Mouse (Mus musculus): ENCODE measurements around the gene Npy2r. TPM values are rescaled to one million over a fixed set of nuclear protein-coding genes. Genes with fewer than 3 reads are reported as not detected.

The Npy2r gene
- total and polyA plus RNA-seq, 3 experiments, result not detected

GRCm38 (mm10) chr3:82541449-82541848, 6.4 kb downstream of the Npy2r start:
- Histone ChIP-seq H3K79me2 (replicated peaks; ENCODE audit: control insufficient read depth, extremely low read depth, insufficient read depth, poor library complexity, severe bottlenecking) (no peaks in the 10 kb centered on the region), H3K27me3 (replicated peaks) (no peaks in the 10 kb centered on the region), H3K9me3 (replicated peaks; ENCODE audit: low read length) (no peaks in the 10 kb centered on the region), H3K9ac (ENCODE audit: insufficient read depth, low read depth) (no peak overlapping the region), H3K4me3 (replicated peaks in 1 of 3; ENCODE audit: low read depth in 2 of 3, low read length in 2 of 3, poor library complexity in 1 of 3) (no peak overlapping the region), H3K4me2 (ENCODE audit: insufficient read depth, low read depth, poor library complexity, severe bottlenecking) (no peak overlapping the region), H3K36me3 (replicated peaks in 1 of 2; ENCODE audit: control insufficient read depth in 1 of 2, insufficient read depth in 1 of 2, low read length in 1 of 2) (no peaks in the 10 kb centered on the region), H3K4me1 (ENCODE audit: control insufficient read depth in 1 of 2, insufficient read depth in 2 of 2) (no peaks in the 10 kb centered on the region), H3K27ac (ENCODE audit: insufficient read depth, low read depth) (no peak overlapping the region)
- TF ChIP-seq MAX (IDR thresholded peaks at IDR 0.05; ENCODE audit: low read length) (no peak), UBTF (IDR thresholded peaks at IDR 0.05; ENCODE audit: low read depth, low read length) (no peak), JUND (conservative IDR thresholded peaks at IDR 0.05; ENCODE audit: low read depth, low read length) (no peak), NRF1 (IDR thresholded peaks at IDR 0.05; ENCODE audit: low read depth, low read length) (no peak), PAX5 (IDR thresholded peaks at IDR 0.05; ENCODE audit: low read length) (no peak), POLR2AphosphoS2 (IDR thresholded peaks at IDR 0.05; ENCODE audit: low read depth, low read length) (no peak), ZNF384 (IDR thresholded peaks at IDR 0.05; ENCODE audit: low read depth, low read length) (no peak), EP300 (IDR thresholded peaks at IDR 0.05; ENCODE audit: low read length) (no peak), POLR2A (IDR thresholded peaks at IDR 0.05; ENCODE audit: low read depth, low read length) (no peak), RCOR1 (conservative IDR thresholded peaks at IDR 0.05; ENCODE audit: low read depth, low read length) (no peak), KAT2A (IDR thresholded peaks at IDR 0.05; ENCODE audit: insufficient replicate concordance, low read length) (no peak), ETS1 (conservative IDR thresholded peaks at IDR 0.05; ENCODE audit: low read depth, low read length) (no peak), ZMIZ1 (IDR thresholded peaks at IDR 0.05; ENCODE audit: low read depth, low read length) (no peak), USF2 (conservative IDR thresholded peaks at IDR 0.05; ENCODE audit: low read depth, low read length) (no peak)
- DNase-seq (ENCODE audit: extremely low read depth), result no peak
- in situ Hi-C loops (cut with MboI; ENCODE audit: low pct_ligation_motif_present, low pct_unique_long_range_greater_than_20kb, low sequenced_read_pairs), result no loop called here
- dilution Hi-C loops (cut with MboI; ENCODE audit: extremely low pct_ligation_motif_present, extremely low pct_unique_long_range_greater_than_20kb, low sequenced_read_pairs), result no loop called here

- in situ Hi-C loops (cut with MboI; ENCODE audit: low pct_ligation_motif_present, low pct_unique_long_range_greater_than_20kb, low sequenced_read_pairs), result no loop called here
- Histone ChIP-seq H3K4me1 (ENCODE audit: control insufficient read depth in 1 of 2, insufficient read depth in 2 of 2) (no peaks in the 10 kb centered on the region), H3K9me3 (replicated peaks; ENCODE audit: low read length) (no peaks in the 10 kb centered on the region), H3K4me3 (replicated peaks in 1 of 3; ENCODE audit: low read depth in 2 of 3, low read length in 2 of 3, poor library complexity in 1 of 3) (no peak overlapping the region), H3K27ac (ENCODE audit: insufficient read depth, low read depth) (no peak overlapping the region), H3K36me3 (replicated peaks in 1 of 2; ENCODE audit: control insufficient read depth in 1 of 2, insufficient read depth in 1 of 2, low read length in 1 of 2) (no peaks in the 10 kb centered on the region), H3K27me3 (replicated peaks) (no peaks in the 10 kb centered on the region), H3K4me2 (ENCODE audit: insufficient read depth, low read depth, poor library complexity, severe bottlenecking) (no peak overlapping the region), H3K79me2 (replicated peaks; ENCODE audit: control insufficient read depth, extremely low read depth, insufficient read depth, poor library complexity, severe bottlenecking) (no peaks in the 10 kb centered on the region), H3K9ac (ENCODE audit: insufficient read depth, low read depth) (no peak overlapping the region)
- DNase-seq (ENCODE audit: extremely low read depth), result no peak
- dilution Hi-C loops (cut with MboI; ENCODE audit: extremely low pct_ligation_motif_present, extremely low pct_unique_long_range_greater_than_20kb, low sequenced_read_pairs), result no loop called here
- TF ChIP-seq ETS1 (conservative IDR thresholded peaks at IDR 0.05; ENCODE audit: low read depth, low read length) (no peak), MEF2A (IDR thresholded peaks at IDR 0.05; ENCODE audit: borderline replicate concordance, low read depth, low read length) (no peak), BHLHE40 (IDR thresholded peaks at IDR 0.05; ENCODE audit: low read depth, low read length) (no peak), TCF12 (IDR thresholded peaks at IDR 0.05; ENCODE audit: low read depth, low read length) (no peak), CTCF (conservative IDR thresholded peaks at IDR 0.05 in 1 of 2, IDR thresholded peaks at IDR 0.05 in 1 of 2; ENCODE audit: low read depth in 2 of 2, low read length in 2 of 2) (no peak), POLR2A (IDR thresholded peaks at IDR 0.05; ENCODE audit: low read depth, low read length) (no peak), NELFE (IDR thresholded peaks at IDR 0.05; ENCODE audit: low read depth, low read length) (no peak), GABPA (IDR thresholded peaks at IDR 0.05; ENCODE audit: insufficient replicate concordance, low read depth, low read length) (no peak), RCOR1 (conservative IDR thresholded peaks at IDR 0.05; ENCODE audit: low read depth, low read length) (no peak), POLR2AphosphoS2 (IDR thresholded peaks at IDR 0.05; ENCODE audit: low read depth, low read length) (no peak), E2F4 (IDR thresholded peaks at IDR 0.05; ENCODE audit: insufficient replicate concordance, low read depth, low read length) (no peak), CHD2 (IDR thresholded peaks at IDR 0.05; ENCODE audit: low read length) (no peak), EP300 (IDR thresholded peaks at IDR 0.05; ENCODE audit: low read length) (no peak), ZKSCAN1 (IDR thresholded peaks at IDR 0.05; ENCODE audit: borderline replicate concordance, low read depth, low read length) (no peak), SMC3 (IDR thresholded peaks at IDR 0.05; ENCODE audit: low read depth, low read length) (no peak), USF1 (IDR thresholded peaks at IDR 0.05; ENCODE audit: low read depth, low read length) (no peak), ZMIZ1 (IDR thresholded peaks at IDR 0.05; ENCODE audit: low read depth, low read length) (no peak), ELF1 (IDR thresholded peaks at IDR 0.05; ENCODE audit: low read depth, low read length) (no peak), CHD1 (IDR thresholded peaks at IDR 0.05; ENCODE audit: low read depth, low read length) (no peak), NRF1 (IDR thresholded peaks at IDR 0.05; ENCODE audit: low read depth, low read length) (no peak)
Measured at GRCm38 (mm10) chr3:82539951-82540350, 7.9 kb downstream of the Npy2r start.

Measured in CH12.LX (cell line).